Mouse (Mus musculus) limb, embryonic 11.5 days (tissue): ENCODE results near the gene Scn2a. TPM values are rescaled to one million over a fixed set of nuclear protein-coding genes. Genes with fewer than 3 reads are reported as not detected.

Source experiments
- ATAC-seq: fragments of 200-750 bp; cut with Nextera tagmentation; 2 replicates; pipeline ENCODE4 v1.8.0; 2017; ENCODE audit warnings: low read depth; ENCODE audit not compliant: insufficient number of reproducible peaks, low FRiP score, low TSS enrichment
- DNase-seq: peaks from one replicate; pipeline ENCODE4 v3.0.0-alpha.2; 2015; ENCODE audit warnings: low spot score
- H3K27ac ChIP-seq: fragments of 300-500 bp; sonication (generic); replicated peaks from 2 replicates; pipeline ENCODE4 v1.5.1; 2014; ENCODE audit warnings: low read depth, mild to moderate bottlenecking, low read length
- H3K27me3 ChIP-seq: fragments of 300-500 bp; sonication (generic); 2 replicates; pipeline ENCODE4 v1.6.1; 2014; ENCODE audit warnings: mild to moderate bottlenecking, low read length, mixed read lengths; ENCODE audit not compliant: control insufficient read depth, insufficient read depth
- H3K36me3 ChIP-seq: fragments of 300-500 bp; sonication (generic); 2 replicates; pipeline ENCODE4 v1.6.1; 2014; ENCODE audit warnings: mild to moderate bottlenecking, low read length, moderate library complexity, mixed read lengths; ENCODE audit not compliant: control insufficient read depth, insufficient read depth
- H3K4me1 ChIP-seq: fragments of 300-500 bp; sonication (generic); 2 replicates; pipeline ENCODE4 v1.6.1; 2014; ENCODE audit warnings: low read length, mixed read lengths; ENCODE audit not compliant: control insufficient read depth, insufficient read depth
- H3K4me2 ChIP-seq: fragments of 300-500 bp; sonication (generic); 2 replicates; pipeline ENCODE4 v1.6.1; 2014; ENCODE audit warnings: low read depth, mild to moderate bottlenecking, moderate library complexity; ENCODE audit not compliant: severe bottlenecking
- H3K4me3 ChIP-seq: fragments of 300-500 bp; sonication (generic); 2 replicates; pipeline ENCODE4 v1.5.1; 2014; ENCODE audit warnings: low read depth, low read length
- H3K9ac ChIP-seq: fragments of 300-500 bp; sonication (generic); 2 replicates; pipeline ENCODE4 v1.6.1; 2014; ENCODE audit warnings: mild to moderate bottlenecking, low read length
- H3K9me3 ChIP-seq: fragments of 300-500 bp; sonication (generic); 2 replicates; pipeline ENCODE4 v1.6.1; 2016; ENCODE audit warnings: low read length; ENCODE audit not compliant: control insufficient read depth
- WGBS: fragments of 180-500 bp; shearing (Covaris S2); extraction: QIAGEN DNeasy Blood & Tissue Kit; methylation state at CpG from one replicate; pipeline ENCODE4 v1.1.7; 2014; 5-methylcytosine and 5-hydroxymethylcytosine counted together
- polyA plus RNA-seq: library from polyadenylated mRNA; unstranded; fragments of >200 nt; fragmentation: Nextera tagmentation; extraction: Ambion mirVana; gene quantifications from 2 replicates; pipeline ENCODE4 v1.2.1, GENCODE M21; 2014

Scn2a gene
- polyA plus RNA-seq, 1 experiment from 2014 or later: 3.3 TPM

GRCm38 (mm10) chr2:65679621-65680020, 59.0 kb downstream of the Scn2a start:
- ATAC-seq: no peak
- 80% methylated on average over 4 of the region's 4 CpGs for WGBS
- no peaks in the 10 kb centered on the region for H3K4me1 ChIP-seq

GRCm38 (mm10) chr2:65685151-65685550, 64.6 kb downstream of the Scn2a start:
- H3K4me1 ChIP-seq: no peaks in the 10 kb centered on the region
- 76% methylated on average over 3 of the region's 3 CpGs for WGBS
- no peak for ATAC-seq

More at GRCm38 (mm10) chr2:65679621-65680020, 59.0 kb downstream of the Scn2a start:
- no peak overlapping the region for H3K4me2 ChIP-seq
- H3K9me3 ChIP-seq: no peaks in the 10 kb centered on the region
- H3K36me3 ChIP-seq: no peaks in the 10 kb centered on the region
- H3K27me3 ChIP-seq: no peaks in the 10 kb centered on the region
- H3K4me3 ChIP-seq: no peak overlapping the region
- no peak overlapping the region for H3K27ac ChIP-seq
- no peak overlapping the region for H3K9ac ChIP-seq
- DNase-seq: no peak

GRCm38 (mm10) chr2:65690456-65691184, 70.0 kb downstream of the Scn2a start:
- no peaks in the 10 kb centered on the region for H3K27me3 ChIP-seq
- no peak overlapping the region for H3K4me3 ChIP-seq
- H3K27ac ChIP-seq: no peak overlapping the region
- no peak overlapping the region for H3K9ac ChIP-seq
- H3K4me2 ChIP-seq: no peak overlapping the region
- DNase-seq: no peak
- no peak for ATAC-seq
- no peaks in the 10 kb centered on the region for H3K9me3 ChIP-seq
- 89% methylated on average over 6 of the region's 6 CpGs for WGBS
- H3K36me3 ChIP-seq: no peaks in the 10 kb centered on the region
- no peaks in the 10 kb centered on the region for H3K4me1 ChIP-seq

More at GRCm38 (mm10) chr2:65685151-65685550, 64.6 kb downstream of the Scn2a start:
- H3K9ac ChIP-seq: no peak overlapping the region
- H3K4me3 ChIP-seq: no peak overlapping the region
- H3K9me3 ChIP-seq: no peaks in the 10 kb centered on the region
- H3K27me3 ChIP-seq: no peaks in the 10 kb centered on the region
- no peak for DNase-seq
- H3K27ac ChIP-seq: no peak overlapping the region
- H3K4me2 ChIP-seq: no peak overlapping the region
- no peaks in the 10 kb centered on the region for H3K36me3 ChIP-seq

- H3K9me3 ChIP-seq: no peaks in the 10 kb centered on the region
- 75% methylated on average over 3 of the region's 3 CpGs for WGBS
- no peak overlapping the region for H3K4me2 ChIP-seq
- no peak overlapping the region for H3K4me3 ChIP-seq
- no peak for DNase-seq
- ATAC-seq: no peak
- H3K36me3 ChIP-seq: no peaks in the 10 kb centered on the region
- H3K4me1 ChIP-seq: no peaks in the 10 kb centered on the region
- no peak overlapping the region for H3K27ac ChIP-seq
- H3K27me3 ChIP-seq: no peaks in the 10 kb centered on the region
- H3K9ac ChIP-seq: no peak overlapping the region
These were observed 73.9 kb downstream of the Scn2a start for GRCm38 (mm10) chr2:65694485-65694884.

GRCm38 (mm10) chr2:65695061-65695460, 74.5 kb downstream of the Scn2a start:
- 77% methylated on average over 7 of the region's 7 CpGs for WGBS

GRCm38 (mm10) chr2:65700246-65700645, 79.7 kb downstream of the Scn2a start:
- H3K4me1 ChIP-seq: no peaks in the 10 kb centered on the region
- 84% methylated on average over 1 of the region's 1 CpGs for WGBS
- H3K36me3 ChIP-seq: no peaks in the 10 kb centered on the region
- H3K9ac ChIP-seq: no peak overlapping the region
- H3K4me3 ChIP-seq: no peak overlapping the region
- no peak for ATAC-seq
- no peak for DNase-seq
- H3K27ac ChIP-seq: no peak overlapping the region
- no peaks in the 10 kb centered on the region for H3K9me3 ChIP-seq
- H3K27me3 ChIP-seq: no peaks in the 10 kb centered on the region
- no peak overlapping the region for H3K4me2 ChIP-seq

More at GRCm38 (mm10) chr2:65695061-65695460, 74.5 kb downstream of the Scn2a start:
- no peaks in the 10 kb centered on the region for H3K9me3 ChIP-seq
- no peak overlapping the region for H3K9ac ChIP-seq
- H3K27ac ChIP-seq: no peak overlapping the region
- H3K4me1 ChIP-seq: no peaks in the 10 kb centered on the region
- ATAC-seq (no peak), DNase-seq (no peak)
- no peaks in the 10 kb centered on the region for H3K27me3 ChIP-seq
- H3K4me2 ChIP-seq: no peak overlapping the region
- no peaks in the 10 kb centered on the region for H3K36me3 ChIP-seq
- H3K4me3 ChIP-seq: no peak overlapping the region

- Histone ChIP-seq H3K4me3 (no peak overlapping the region), H3K36me3 (no peaks in the 10 kb centered on the region), H3K27ac (no peak overlapping the region), H3K27me3 (no peaks in the 10 kb centered on the region), H3K4me2 (no peak overlapping the region), H3K4me1 (no peaks in the 10 kb centered on the region), H3K9ac (no peak overlapping the region), H3K9me3 (no peaks in the 10 kb centered on the region)
- no peak for DNase-seq
- 95% methylated on average over 3 of the region's 3 CpGs for WGBS
- ATAC-seq: no peak
These were observed 80.6 kb downstream of the Scn2a start for GRCm38 (mm10) chr2:65701175-65701574.

- WGBS: 90% methylated on average over 6 of the region's 6 CpGs
- DNase-seq: no peak
These were observed 101.7 kb downstream of the Scn2a start for GRCm38 (mm10) chr2:65722219-65722800.

More at GRCm38 (mm10) chr2:65722219-65722800, 101.7 kb downstream of the Scn2a start:
- Histone ChIP-seq H3K9ac (no peak overlapping the region), H3K27me3 (no peaks in the 10 kb centered on the region), H3K36me3 (no peaks in the 10 kb centered on the region), H3K4me3 (no peak overlapping the region), H3K27ac (no peak overlapping the region), H3K4me1 (no peaks in the 10 kb centered on the region), H3K4me2 (no peak overlapping the region), H3K9me3 (no peaks in the 10 kb centered on the region)
- ATAC-seq: no peak
